Mouse (Mus musculus) hindbrain, embryonic 11.5 days (tissue): Measurements from ENCODE around the gene Vmn1r118. TPM values are rescaled to one million over a fixed set of nuclear protein-coding genes. Genes with fewer than 3 reads are reported as not detected.
"Not testable (repeated sequence)": the region's sequence is repeated elsewhere in the genome, so short reads cannot be mapped to it uniquely, and the experiment has no call there.

Source experiments
- ATAC-seq: fragments of 200-750 bp; cut with Nextera tagmentation; 2 replicates; pipeline ENCODE4 v1.8.0; 2017; ENCODE audit warnings: mild to moderate bottlenecking, moderate TSS enrichment, moderate library complexity; ENCODE audit not compliant: low FRiP score
- DNase-seq: peaks from one replicate; pipeline ENCODE4 v3.0.0-alpha.2; 2015; ENCODE audit warnings: low spot score
- H3K27ac ChIP-seq: fragments of 300-500 bp; sonication (generic); 2 replicates; pipeline ENCODE4 v1.5.1; 2014; ENCODE audit warnings: mild to moderate bottlenecking, low read depth, low read length
- H3K27me3 ChIP-seq: fragments of 300-500 bp; sonication (generic); 2 replicates; pipeline ENCODE4 v1.6.1; 2014; ENCODE audit warnings: mild to moderate bottlenecking, low read length, moderate library complexity, mixed read lengths; ENCODE audit not compliant: control insufficient read depth, insufficient read depth
- H3K36me3 ChIP-seq: fragments of 300-500 bp; sonication (generic); 2 replicates; pipeline ENCODE4 v1.6.1; 2014; ENCODE audit warnings: mild to moderate bottlenecking, low read length, moderate library complexity, mixed read lengths; ENCODE audit not compliant: control insufficient read depth, insufficient read depth
- H3K4me1 ChIP-seq: fragments of 300-500 bp; sonication (generic); replicated peaks from 2 replicates; pipeline ENCODE4 v1.6.1; 2014; ENCODE audit warnings: low read length, mixed read lengths; ENCODE audit not compliant: control insufficient read depth, insufficient read depth
- H3K4me2 ChIP-seq: fragments of 300-500 bp; sonication (generic); replicated peaks from 2 replicates; pipeline ENCODE4 v1.6.1; 2014; ENCODE audit warnings: mild to moderate bottlenecking, low read depth, low read length
- H3K4me3 ChIP-seq: fragments of 300-500 bp; sonication (generic); 2 replicates; pipeline ENCODE4 v1.5.1; 2014; ENCODE audit warnings: low read depth, low read length
- H3K9ac ChIP-seq: fragments of 300-500 bp; sonication (generic); 2 replicates; pipeline ENCODE4 v1.6.1; 2014; ENCODE audit warnings: low read depth, low read length
- H3K9me3 ChIP-seq: fragments of 300-500 bp; sonication (generic); 2 replicates; pipeline ENCODE4 v1.6.1; 2016; ENCODE audit warnings: low read length; ENCODE audit not compliant: control insufficient read depth
- WGBS: fragments of 180-500 bp; shearing (Covaris S2); extraction: QIAGEN DNeasy Blood & Tissue Kit; methylation state at CpG from one replicate; pipeline ENCODE4 v1.1.7; 2014; 5-methylcytosine and 5-hydroxymethylcytosine counted together
- polyA plus RNA-seq: library from polyadenylated mRNA; unstranded; fragments of >200 nt; fragmentation: Nextera tagmentation; extraction: Ambion mirVana; gene quantifications from 2 replicates; pipeline ENCODE4 v1.2.1, GENCODE M21; 2014

Vmn1r118 gene
- polyA plus RNA-seq = not detected in 2 replicates

DNA sequence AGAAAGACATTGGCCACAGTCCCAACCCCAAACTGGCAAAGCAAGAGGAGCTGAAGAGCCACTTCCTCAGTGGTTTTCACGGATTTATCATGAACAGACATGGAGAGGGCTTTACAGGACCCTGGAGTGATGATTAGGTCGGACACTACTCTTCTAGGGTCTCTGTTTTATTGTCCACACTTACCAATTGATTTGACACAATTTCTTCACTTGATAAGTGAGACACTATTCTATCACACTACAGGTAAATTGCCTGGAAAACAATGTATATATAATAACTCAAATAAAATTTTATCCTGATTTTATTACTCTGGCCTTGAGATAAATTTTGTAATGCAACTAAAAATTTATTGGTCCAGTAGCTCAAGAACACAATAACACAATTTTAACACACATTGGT is at the start of gene Vmn1r118:
Vmn1r118 (minus strand) TSS at position 101 of the 400 bp plus-strand sequence.
- not testable (repeated sequence) for H3K4me3 ChIP-seq, H3K9me3 ChIP-seq, H3K9ac ChIP-seq, ATAC-seq, H3K27ac ChIP-seq, H3K36me3 ChIP-seq, H3K4me2 ChIP-seq, H3K27me3 ChIP-seq, H3K4me1 ChIP-seq, DNase-seq
- no CpG with 5 or more reads among the region's 2 CpGs for WGBS

DNA sequence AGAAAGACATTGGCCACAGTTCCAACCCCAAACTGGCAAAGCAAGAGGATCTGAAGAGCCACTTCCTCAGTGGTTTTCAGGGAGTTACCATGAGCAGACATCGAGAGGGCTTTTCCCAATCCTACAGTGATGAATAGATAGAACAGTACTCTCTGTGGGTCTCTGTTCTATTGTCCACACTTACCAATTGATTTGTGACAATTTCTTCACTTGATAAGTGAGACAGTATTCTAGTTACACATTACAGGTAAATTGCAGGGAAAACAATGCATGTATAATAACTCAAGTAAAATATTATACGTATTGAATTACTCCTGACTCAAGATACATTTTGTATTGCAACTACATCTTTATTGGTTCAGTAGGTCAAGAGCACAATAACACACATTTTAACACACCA is 28.1 kb downstream of the Vmn1r118 start, which contains the start of gene Vmn1r117:
Vmn1r117 (minus strand) TSS at position 101 of the 400 bp plus-strand sequence.
- not testable (repeated sequence) for ATAC-seq, DNase-seq, H3K36me3 ChIP-seq, H3K27ac ChIP-seq, H3K4me3 ChIP-seq, H3K4me2 ChIP-seq, H3K27me3 ChIP-seq, H3K9me3 ChIP-seq, H3K4me1 ChIP-seq, H3K9ac ChIP-seq
- no CpG with 5 or more reads among the region's 2 CpGs for WGBS

DNA sequence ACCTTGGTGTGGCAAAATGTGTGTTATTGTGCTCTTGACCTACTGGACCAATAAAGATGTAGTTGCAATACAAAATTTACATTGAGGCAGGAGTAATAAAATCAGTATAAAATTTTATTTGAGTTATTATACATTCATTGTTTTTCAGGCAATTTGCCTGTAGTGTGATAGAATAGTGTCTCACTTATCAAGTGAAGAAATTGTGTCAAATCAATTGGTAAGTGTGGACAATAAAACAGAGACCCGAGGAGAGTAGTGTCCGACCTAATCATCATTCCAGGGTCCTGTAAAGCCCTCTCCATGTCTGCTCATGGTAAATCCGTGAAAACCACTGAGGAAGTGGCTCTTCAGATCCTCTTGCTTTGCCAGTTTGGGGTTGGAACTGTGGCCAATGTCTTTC is 40.2 kb downstream of the Vmn1r118 start, which contains the start of gene Vmn1r116:
Vmn1r116 (plus strand) TSS at position 301 of the 400 bp plus-strand sequence.
- not testable (repeated sequence) for H3K4me1 ChIP-seq, H3K9me3 ChIP-seq, DNase-seq, ATAC-seq, H3K9ac ChIP-seq, H3K27ac ChIP-seq, H3K4me3 ChIP-seq, H3K36me3 ChIP-seq, H3K27me3 ChIP-seq, H3K4me2 ChIP-seq
- 53% methylated on average over 3 of the region's 3 CpGs for WGBS

Other genes starting within 250 kb of the Vmn1r118 start
- not detected in 2 replicates for gene Vmn1r107, start 243.4 kb downstream of the Vmn1r118 start, polyA plus RNA-seq
- not detected in 2 replicates for gene Vmn1r111, start 209.1 kb downstream of the Vmn1r118 start, polyA plus RNA-seq
- not detected in 2 replicates for gene Gm10668, start 181.7 kb downstream of the Vmn1r118 start, polyA plus RNA-seq
- not detected in 2 replicates for gene Vmn1r112, start 141.2 kb downstream of the Vmn1r118 start, polyA plus RNA-seq
- not detected in 2 replicates for gene Vmn1r113, start 125.1 kb downstream of the Vmn1r118 start, polyA plus RNA-seq
- not detected in 2 replicates for gene Vmn1r114, start 100.2 kb downstream of the Vmn1r118 start, polyA plus RNA-seq
- gene Vmn1r115, start 67.4 kb downstream of the Vmn1r118 start, polyA plus RNA-seq = not detected in 2 replicates
- gene Vmn1r116, start 40.1 kb downstream of the Vmn1r118 start, polyA plus RNA-seq = not detected in 2 replicates
- not detected in 2 replicates for gene Vmn1r117, start 28.2 kb downstream of the Vmn1r118 start, polyA plus RNA-seq
- not detected in 2 replicates for gene Vmn1r119, start 100.1 kb upstream of the Vmn1r118 start, polyA plus RNA-seq
- gene Vmn1r120, start 141.4 kb upstream of the Vmn1r118 start, polyA plus RNA-seq = not detected in 2 replicates
- gene Vmn1r121, start 186.2 kb upstream of the Vmn1r118 start, polyA plus RNA-seq = not detected in 2 replicates
- not detected in 2 replicates for gene Vmn1r122, start 221.8 kb upstream of the Vmn1r118 start, polyA plus RNA-seq
- gene Vmn1r123, start 249.8 kb upstream of the Vmn1r118 start, polyA plus RNA-seq = not detected in 2 replicates